Mouse (Mus musculus): ENCODE results near the gene Hist2h2bb. TPM values are rescaled to one million over a fixed set of nuclear protein-coding genes. Genes with fewer than 3 reads are reported as not detected.

Hist2h2bb gene
- 5.2 TPM for polyA plus RNA-seq (2017; shearing (Covaris generic))

GRCm38 (mm10) chr3:96269511-96270474, at the start of gene Hist2h2bb:
Gene Hist2h2bb, plus strand, starts transcription at chr3:96269752.

GRCm38 (mm10) chr3:96220765-96221639, 48.5 kb upstream of the Hist2h2bb start, which contains the start of the genes Hist2h2ac and Hist2h2be:
Gene Hist2h2ac, minus strand, starts transcription at chr3:96220880.
Gene Hist2h2be, plus strand, starts transcription at chr3:96221119.

GRCm38 (mm10) chr3:96238954-96239793, 30.4 kb upstream of the Hist2h2bb start, which contains the start of gene Hist2h3c2:
Gene Hist2h3c2, minus strand, starts transcription at chr3:96239127.

GRCm38 (mm10) chr3:96239949-96240798, 29.4 kb upstream of the Hist2h2bb start, which contains the start of gene Hist2h2aa2:
Gene Hist2h2aa2, minus strand, starts transcription at chr3:96240276.

GRCm38 (mm10) chr3:96245003-96245886, 24.3 kb upstream of the Hist2h2bb start, which contains the start of gene Hist2h2aa1:
Gene Hist2h2aa1, plus strand, starts transcription at chr3:96245497.

GRCm38 (mm10) chr3:96246427-96246856, 23.1 kb upstream of the Hist2h2bb start, which contains the start of gene Hist2h3c1:
Gene Hist2h3c1, plus strand, starts transcription at chr3:96246685.

GRCm38 (mm10) chr3:96262979-96263550, 6.5 kb upstream of the Hist2h2bb start, which contains the start of gene Hist2h4:
Gene Hist2h4, minus strand, starts transcription at chr3:96263311.

GRCm38 (mm10) chr3:96268051-96268775, 1.3 kb upstream of the Hist2h2bb start, which contains the start of gene Hist2h3b:
Gene Hist2h3b, plus strand, starts transcription at chr3:96268654.

GRCm38 (mm10) chr3:96293787-96294186, 24.2 kb downstream of the Hist2h2bb start, which contains the start of gene Fcgr1:
Gene Fcgr1, minus strand, starts transcription at chr3:96293969.

Other genes with a start within 250 kb of the Hist2h2bb start
- gene Vps45, start 211.3 kb upstream of the Hist2h2bb start, polyA plus RNA-seq (2017; shearing (Covaris generic)) = 33.7 TPM
- 21.2 TPM for gene Otud7b, start 165.2 kb upstream of the Hist2h2bb start, polyA plus RNA-seq (2017; shearing (Covaris generic))
- gene Mtmr11, start 107.7 kb upstream of the Hist2h2bb start, polyA plus RNA-seq (2017; shearing (Covaris generic)) = 4.4 TPM
- 173 TPM for gene Sf3b4, start 97.4 kb upstream of the Hist2h2bb start, polyA plus RNA-seq (2017; shearing (Covaris generic))
- 5.8 TPM for gene Sv2a, start 88.6 kb upstream of the Hist2h2bb start, polyA plus RNA-seq (2017; shearing (Covaris generic))
- gene Bola1, start 50.0 kb upstream of the Hist2h2bb start, polyA plus RNA-seq (2017; shearing (Covaris generic)) = 36.5 TPM
- not detected for gene Hist2h2ab, start 49.9 kb upstream of the Hist2h2bb start, polyA plus RNA-seq (2017; shearing (Covaris generic))
- gene Hist2h2ac, start 48.9 kb upstream of the Hist2h2bb start, polyA plus RNA-seq (2017; shearing (Covaris generic)) = 4.9 TPM
- gene Hist2h2be, start 48.6 kb upstream of the Hist2h2bb start, polyA plus RNA-seq (2017; shearing (Covaris generic)) = 4.0 TPM
- not detected for gene Hist2h3c2, start 30.6 kb upstream of the Hist2h2bb start, polyA plus RNA-seq (2017; shearing (Covaris generic))
- 24.7 TPM for gene Hist2h2aa2, start 29.5 kb upstream of the Hist2h2bb start, polyA plus RNA-seq (2017; shearing (Covaris generic))
- gene Hist2h2aa1, start 24.3 kb upstream of the Hist2h2bb start, polyA plus RNA-seq (2017; shearing (Covaris generic)) = not detected
- not detected for gene Hist2h3c1, start 23.1 kb upstream of the Hist2h2bb start, polyA plus RNA-seq (2017; shearing (Covaris generic))
- 3.0 TPM for gene Hist2h4, start 6.4 kb upstream of the Hist2h2bb start, polyA plus RNA-seq (2017; shearing (Covaris generic))
- not detected for gene Hist2h3b, start 1.1 kb upstream of the Hist2h2bb start, polyA plus RNA-seq (2017; shearing (Covaris generic))
- gene Fcgr1, start 24.2 kb downstream of the Hist2h2bb start, polyA plus RNA-seq (2017; shearing (Covaris generic)) = not detected
- gene BC107364, start 182.6 kb downstream of the Hist2h2bb start, polyA plus RNA-seq (2017; shearing (Covaris generic)) = not detected